Mouse (Mus musculus): ENCODE data around the gene Aipl1.

Gene Aipl1

DNA sequence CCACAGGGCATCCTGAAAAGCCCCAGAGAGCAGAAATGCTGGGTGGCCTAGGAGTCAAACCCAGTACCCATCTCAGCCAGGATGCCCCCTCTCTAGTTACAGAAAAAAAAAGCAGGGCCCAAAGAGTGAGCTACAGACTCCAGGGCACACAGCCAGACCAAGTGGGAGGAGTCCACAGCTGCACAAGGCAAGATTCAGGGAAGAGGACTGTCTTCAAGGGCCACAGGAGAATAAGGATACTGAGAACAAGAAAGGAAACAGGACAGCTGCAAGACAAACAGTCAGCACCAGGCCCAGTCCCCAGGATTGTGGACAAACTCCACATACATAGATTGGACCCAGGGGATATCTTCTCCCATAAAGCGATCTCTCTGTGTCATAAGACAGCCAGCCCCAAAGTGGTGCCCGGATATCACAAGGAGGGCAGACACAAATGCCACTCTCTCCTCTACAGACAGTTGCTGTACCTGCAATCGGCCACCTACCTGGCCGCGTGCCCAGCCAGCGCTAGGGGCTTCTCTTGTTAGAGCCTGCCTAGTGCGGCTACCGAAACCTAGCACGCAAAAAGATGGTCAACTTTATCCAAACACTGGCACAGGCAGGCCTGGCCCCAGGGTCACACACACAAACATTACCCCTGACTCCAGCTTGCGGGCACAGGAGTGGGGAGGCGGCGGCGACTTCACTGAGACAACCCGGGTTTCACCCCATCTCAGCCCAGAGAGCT lies 13.0 kb upstream of the Aipl1 start:
- DNase-seq, result no peak

GRCm38 (mm10) chr11:72049171-72049759 lies 12.0 kb upstream of the Aipl1 start:
- no peak for DNase-seq

GRCm38 (mm10) chr11:72048730-72049129 lies 11.4 kb upstream of the Aipl1 start:
- DNase-seq, result no peak

DNA sequence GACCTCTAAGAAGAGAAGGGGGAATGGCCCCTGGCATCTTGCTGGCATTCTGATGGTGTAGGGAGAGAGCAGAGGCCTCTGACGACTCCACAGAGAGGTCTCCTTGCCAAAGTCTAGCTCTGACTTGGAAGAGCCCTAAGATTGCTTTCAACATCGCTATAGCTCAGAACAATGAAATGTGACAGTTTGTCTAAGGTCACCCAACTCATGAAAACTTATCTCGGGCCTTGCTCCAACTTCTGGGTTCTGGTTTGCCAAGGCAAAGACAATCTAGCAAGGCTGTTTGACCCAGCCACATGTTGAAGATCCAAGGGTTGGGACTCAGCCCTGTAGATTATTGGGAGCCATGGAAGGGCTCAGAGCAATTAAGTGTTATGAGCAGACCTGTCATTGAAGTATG lies 6.9 kb upstream of the Aipl1 start:
- no peak for DNase-seq

DNA sequence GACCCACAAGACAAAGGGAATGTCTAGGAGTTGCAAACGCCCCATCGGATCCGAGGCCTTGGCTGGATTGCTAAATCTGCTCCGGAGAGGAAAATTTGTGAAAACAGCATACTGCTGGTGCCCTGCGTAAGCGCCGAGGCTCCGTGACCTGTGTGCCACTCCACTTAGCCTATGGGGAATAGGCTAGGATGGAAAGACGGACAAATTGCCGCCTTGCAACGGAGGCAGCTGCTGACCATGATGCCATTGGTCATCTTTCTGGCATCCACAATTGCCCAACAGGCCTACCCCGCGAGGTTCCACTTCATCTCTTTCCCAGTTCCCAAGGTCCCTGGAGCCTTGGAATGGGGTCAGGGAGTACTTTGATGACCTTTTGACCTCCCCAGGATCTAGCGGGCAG lies 5.3 kb upstream of the Aipl1 start:
- DNase-seq, result no peak

DNA sequence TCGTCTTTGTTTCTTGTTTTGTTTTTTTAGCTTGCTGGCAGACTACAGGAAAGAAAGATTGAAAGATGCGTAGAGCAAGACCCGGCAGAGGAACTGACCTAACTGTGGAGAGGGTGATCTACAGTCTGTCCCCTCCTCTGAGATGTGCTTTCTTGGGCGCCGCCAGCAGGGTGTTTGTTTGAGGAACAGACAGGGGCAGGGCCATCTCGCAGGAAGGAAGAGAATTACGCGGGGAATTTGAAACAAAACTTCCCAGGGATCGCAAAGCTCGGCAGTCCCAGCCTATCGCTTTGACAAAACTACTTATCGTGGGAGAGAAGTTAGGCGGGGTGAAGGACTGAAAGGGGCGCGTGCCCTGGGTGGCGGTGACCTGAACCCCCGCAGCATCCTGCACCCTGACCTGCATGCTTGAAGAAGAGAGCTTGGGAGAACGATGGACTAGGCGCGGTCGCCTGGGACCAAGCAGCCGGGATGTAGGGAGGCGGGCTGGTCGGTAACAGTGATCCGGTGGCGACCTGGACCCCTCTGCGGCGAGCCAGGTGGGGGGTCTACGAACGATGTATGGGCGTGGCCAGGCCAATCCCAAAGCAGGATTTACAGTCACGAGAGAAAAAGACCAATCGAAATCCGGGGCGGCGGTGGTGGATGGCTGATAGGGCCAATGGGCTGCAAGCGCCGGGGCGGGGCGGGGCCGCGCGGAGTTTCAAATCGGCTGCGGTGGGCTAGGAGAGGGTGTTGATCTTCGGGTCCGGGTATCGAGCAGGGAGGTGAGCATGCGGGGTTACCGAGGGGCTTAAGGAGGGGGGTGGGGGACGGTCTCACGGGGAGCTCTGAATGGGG lies 4.7 kb upstream of the Aipl1 start, which contains the start of gene Pimreg:
Pimreg (plus strand) TSS at position 265 of the 840 bp plus-strand sequence.
- peak; percentile 70 to 71 for DNase-seq

- DNase-seq, result no peak
Measured at GRCm38 (mm10) chr11:72041290-72041767, 4.0 kb upstream of the Aipl1 start.

DNA sequence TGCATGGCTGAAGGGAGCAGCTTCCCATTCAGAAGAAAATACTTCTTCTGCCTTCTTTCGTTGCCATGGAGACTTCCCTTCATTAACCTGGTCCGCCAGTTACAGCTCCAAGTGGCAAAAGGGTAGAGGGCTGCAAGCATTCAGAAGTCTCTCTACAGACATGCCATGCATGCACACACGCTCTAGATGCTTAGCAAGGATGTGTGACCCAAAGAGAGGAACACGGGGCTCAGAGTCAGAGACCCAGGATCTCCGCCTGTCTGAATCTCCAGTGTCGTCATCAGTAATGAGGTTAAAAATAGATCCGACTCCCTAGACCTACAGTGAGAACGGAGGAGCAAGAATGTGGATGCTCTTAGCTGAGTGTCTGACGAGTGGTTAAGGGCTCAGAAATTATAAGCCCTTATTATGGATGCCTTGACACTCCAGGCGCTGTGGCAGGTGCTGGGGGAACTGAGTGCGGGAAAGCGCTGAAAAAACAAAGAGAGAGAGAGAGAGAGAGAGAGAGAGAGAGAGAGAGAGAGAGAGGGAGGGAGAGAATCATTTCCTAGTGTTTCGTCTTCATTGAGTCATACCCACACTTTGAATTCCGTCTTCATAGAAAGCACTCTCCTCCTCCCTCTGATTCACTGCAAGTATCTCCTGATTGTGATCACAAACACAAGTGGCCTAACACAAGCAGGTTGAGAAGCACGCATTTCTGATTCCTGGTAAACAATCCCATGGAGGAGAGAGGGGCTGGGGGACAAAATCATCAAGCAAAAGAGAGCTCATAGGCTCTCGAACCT lies 2.5 kb upstream of the Aipl1 start:
- no peak for DNase-seq

DNA sequence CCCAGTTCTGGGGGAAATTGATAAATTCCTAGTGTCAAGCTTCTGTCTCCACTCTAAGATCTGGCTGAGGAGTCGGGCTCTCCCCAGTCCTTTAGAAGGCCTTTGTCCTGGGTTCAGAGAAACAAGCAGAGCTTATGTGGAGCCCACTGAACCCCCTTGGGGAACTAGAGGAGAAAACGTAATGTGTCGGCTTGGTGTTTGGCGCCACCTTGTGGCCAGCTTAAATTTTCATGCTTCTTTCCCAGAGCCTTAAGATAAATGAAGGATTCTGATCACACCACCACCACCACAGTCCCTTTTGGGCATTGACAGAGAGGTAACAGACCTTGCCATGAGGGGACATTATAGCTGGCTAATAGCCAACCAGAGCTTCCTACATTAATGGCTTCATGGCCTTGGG lies 687 bp upstream of the Aipl1 start:
- peak; percentile 31 to 42 for DNase-seq

GRCm38 (mm10) chr11:72032589-72032988 lies 4.7 kb downstream of the Aipl1 start:
- DNase-seq, result no peak

DNA sequence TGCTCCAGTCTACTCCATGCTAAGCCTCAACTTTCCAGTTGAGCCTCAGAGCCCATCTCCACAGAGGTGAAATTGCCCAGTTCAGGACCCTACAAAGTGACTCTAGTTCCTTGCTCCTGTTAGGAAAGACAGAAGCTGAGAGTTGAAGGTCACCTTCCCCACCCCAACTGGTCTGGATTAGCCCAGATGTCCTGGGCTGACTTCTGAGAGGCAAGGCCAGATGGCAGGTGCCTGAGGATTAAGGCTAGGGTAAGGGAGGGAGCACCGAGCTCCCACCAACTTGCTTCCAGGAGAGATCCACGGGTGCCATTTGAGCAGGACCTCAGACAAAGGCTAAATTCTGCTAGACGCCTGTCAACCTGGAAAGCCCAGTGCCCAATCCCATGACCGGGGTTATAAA lies 5.2 kb downstream of the Aipl1 start:
- DNase-seq, result no peak

- no peak for DNase-seq
Measured at GRCm38 (mm10) chr11:72031353-72031752, 6.0 kb downstream of the Aipl1 start.

DNA sequence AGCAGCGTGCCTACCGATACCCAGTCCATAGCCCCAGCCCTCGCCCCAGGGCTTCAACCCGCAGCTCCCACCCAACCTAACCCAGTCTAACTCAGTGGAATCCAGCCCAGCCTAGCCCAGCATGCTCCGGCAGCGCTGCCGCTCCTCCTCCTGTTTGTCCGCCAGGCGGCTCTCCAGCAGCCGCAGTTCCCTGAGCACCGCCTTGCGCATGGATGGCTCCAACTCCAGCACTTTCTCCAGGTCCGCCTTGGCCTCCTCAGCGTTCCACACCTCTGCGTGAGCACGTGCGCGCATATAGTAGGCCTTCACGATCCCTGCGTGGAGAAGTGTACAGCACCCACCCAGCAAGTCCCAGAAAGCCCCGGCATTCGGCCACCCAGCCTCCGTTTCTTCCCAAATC lies 8.2 kb downstream of the Aipl1 start:
- no peak for DNase-seq

- DNase-seq, result no peak
Measured at GRCm38 (mm10) chr11:72027836-72028235, 9.5 kb downstream of the Aipl1 start.

DNA sequence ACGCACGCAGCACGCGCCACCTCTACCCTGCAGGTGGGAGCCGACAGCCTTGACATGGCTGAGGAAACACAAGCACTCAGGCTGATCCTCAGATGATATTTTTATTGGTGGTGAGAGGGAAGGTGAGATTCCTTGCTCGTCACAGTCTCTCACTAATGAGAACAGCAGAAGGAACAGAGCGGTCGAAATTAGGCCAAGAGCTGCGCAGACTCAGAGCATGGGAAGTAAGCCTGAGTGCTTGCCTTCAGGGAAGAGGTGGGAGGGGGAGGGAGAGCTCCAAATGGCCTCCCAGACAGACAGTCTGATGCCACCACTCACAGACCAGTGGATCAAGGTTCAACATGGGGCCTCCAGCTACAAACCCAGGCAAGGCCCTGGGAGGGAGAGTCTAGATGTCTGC lies 10.8 kb downstream of the Aipl1 start:
- DNase-seq, result no peak

GRCm38 (mm10) chr11:72025843-72026242 lies 11.5 kb downstream of the Aipl1 start:
- DNase-seq, result no peak

DNA sequence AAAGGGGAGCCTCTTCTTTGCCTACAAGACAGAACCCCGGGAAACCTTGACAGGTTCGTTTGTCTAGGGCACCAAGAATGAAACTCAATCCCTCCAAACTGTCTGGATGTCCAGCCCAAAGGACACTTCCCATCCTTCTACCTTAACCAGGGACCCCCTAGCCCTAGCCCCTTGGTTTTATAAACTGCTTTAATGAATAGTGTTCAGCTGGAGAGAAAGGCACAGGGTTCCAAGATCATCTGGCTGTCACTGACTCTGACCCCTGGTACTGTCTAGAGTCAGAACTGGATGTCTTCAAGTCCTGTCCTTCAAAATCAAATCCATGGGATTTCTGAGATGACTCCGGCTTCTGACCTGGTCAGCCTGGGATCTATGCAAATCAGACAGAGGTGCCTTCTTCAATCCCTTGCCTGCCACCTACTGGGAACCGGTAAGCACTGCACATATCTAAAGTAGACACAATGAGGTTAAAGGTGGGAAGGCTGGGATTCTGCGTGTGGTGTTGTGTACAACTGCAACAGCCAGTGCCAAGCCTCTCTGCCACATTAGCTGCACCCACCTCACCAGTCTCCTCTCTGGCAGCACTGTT lies 13.0 kb downstream of the Aipl1 start:
- peak; percentile 60 to 72 for DNase-seq

GRCm38 (mm10) chr11:72023581-72023980 lies 13.7 kb downstream of the Aipl1 start:
- no peak for DNase-seq

GRCm38 (mm10) chr11:72022827-72023226 lies 14.5 kb downstream of the Aipl1 start:
- no peak for DNase-seq

DNA sequence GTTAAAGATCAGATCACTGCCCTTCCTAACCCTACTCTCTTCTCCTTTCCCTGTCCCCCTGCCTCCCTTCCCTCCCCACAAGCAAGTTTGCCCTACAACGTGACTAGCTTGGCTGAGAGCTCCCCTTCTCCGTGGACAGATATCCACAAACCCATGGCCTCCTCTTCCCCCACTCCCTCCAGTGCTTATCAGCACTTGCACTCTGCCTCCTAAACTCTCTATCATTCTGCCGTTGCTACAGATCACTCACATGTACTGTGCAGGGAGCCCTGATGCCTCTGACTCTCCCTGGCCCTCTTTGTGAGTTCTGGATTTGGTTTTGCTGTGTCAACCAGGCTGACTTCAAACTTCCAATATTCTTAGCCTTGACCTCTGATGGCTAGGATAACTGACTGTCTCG lies 16.3 kb downstream of the Aipl1 start:
- no peak for DNase-seq

DNA sequence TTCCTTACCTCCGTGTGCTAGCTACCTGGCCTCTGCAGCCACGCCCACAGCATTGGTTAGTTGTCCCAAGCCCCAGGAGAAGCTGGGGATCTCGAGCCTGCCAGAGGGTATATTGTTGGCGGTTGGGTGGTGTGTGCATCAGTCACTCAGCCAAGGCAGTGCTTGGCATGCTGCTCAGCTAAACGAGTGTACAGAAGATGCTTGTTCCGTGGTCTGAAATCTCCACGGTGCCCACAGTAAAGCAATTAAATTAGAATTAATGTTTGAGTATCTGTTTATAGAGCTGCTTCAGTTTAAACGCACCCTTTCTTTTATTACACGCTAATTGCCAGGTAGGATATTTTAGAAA lies 20.1 kb downstream of the Aipl1 start:
- DNase-seq, result no peak

DNA sequence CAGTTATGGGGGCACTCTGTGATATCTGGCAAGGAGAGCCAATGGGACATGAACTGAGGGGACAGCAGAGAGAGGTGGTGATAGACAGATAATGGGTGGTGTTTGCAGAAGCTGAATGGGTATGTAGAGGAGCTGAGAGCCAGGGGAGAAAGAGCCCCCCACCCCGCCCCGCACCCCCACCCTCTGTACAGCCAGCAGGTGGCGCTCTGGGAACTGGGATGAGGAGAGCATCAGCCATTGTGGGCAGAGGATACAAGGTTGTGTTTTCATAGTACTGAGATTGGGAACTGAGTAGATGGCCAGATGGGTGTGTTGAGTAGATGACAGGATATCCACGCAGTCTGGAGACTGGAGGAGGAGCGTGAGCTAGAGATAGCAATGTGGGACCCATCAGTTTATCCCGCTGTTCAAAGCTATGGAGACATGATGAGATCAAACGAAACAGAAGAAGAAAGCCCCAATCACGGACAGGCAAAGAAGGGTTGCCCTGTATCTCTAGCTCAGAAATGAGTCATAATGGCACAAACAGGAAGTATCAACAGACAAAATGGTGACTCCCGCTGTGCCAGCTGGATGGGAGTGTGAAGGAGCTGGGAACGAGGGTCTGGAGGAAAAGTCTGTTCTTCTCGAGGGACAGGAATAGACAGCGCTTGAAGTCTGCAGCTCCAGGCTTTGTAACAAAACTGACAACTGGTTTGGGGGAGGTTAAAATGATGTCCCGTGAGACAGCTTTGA lies 20.6 kb downstream of the Aipl1 start:
- DNase-seq, result no peak

All from lung, adult 18-20 months (tissue).